Mouse (Mus musculus): ENCODE measurements at regions not wholly inside any gene's neighbourhood (a gene's known extent, or its start where the extent isn't known, plus 50 kb on each side); places are given as distances from the start of the nearest gene placed in this dataset.

DNA sequence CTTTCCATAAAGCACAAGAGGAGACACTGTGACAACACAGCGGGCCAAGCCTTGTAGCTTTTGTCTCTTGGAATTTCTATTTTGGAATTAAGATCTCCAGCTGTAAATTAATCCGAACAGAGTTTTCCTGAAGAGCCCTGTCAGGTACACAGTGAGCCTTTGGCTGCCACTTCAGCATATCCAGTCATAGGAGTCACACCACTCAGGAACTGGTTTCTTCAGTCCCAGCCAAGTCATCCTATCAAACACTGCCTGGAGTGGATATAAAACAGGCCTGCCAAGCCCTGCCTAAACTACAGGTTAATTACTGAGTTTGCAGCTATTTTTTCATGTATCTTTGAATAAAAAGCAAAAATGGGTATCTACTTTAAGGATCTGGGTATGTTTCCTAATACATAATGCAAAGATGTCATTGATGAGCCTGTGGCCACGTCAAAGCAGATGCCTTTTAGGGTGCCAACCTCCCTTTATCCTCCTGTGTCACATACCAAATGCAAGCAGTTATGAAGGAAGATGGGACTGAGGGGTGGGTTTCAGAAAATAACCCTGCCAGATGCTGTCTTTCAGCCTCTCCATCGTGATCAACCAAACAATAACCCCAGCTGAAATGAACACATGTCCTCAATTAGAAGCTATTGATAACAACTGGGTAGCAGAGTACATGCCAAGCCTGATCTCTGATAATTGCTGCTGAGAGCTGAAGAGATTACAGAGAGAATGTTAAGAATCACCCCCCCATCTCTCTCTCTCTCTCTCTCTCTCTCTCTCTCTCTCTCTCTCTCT lies 471.3 kb downstream of the Tm4sf1 start:
- H3K9ac ChIP-seq (ENCODE audit: low read depth, low read length): no peak overlapping the region
- H3K9me3 ChIP-seq (replicated peaks; ENCODE audit: low read length): no peaks in the 10 kb centered on the region
- H3K4me3 ChIP-seq (replicated peaks; ENCODE audit: low read depth, low read length): no peak overlapping the region
- WGBS: 76% methylated on average over 4 of the region's 4 CpGs
- no peak for ATAC-seq (replicated peaks; ENCODE audit: low FRiP score, low read depth)
- no peaks in the 10 kb centered on the region for H3K4me1 ChIP-seq (replicated peaks; ENCODE audit: insufficient read depth, low read length)
- no peak overlapping the region for H3K4me2 ChIP-seq (ENCODE audit: low read length)
- no peak overlapping the region for H3K27ac ChIP-seq
- DNase-seq (ENCODE audit: low spot score): no peak
- TF ChIP-seq CTCF (IDR thresholded peaks at IDR 0.05; ENCODE audit: low read depth): no peak
- no peaks in the 10 kb centered on the region for H3K27me3 ChIP-seq (ENCODE audit: insufficient read depth, low read length)
- no peaks in the 10 kb centered on the region for H3K36me3 ChIP-seq (ENCODE audit: insufficient read depth, low read length)

DNA sequence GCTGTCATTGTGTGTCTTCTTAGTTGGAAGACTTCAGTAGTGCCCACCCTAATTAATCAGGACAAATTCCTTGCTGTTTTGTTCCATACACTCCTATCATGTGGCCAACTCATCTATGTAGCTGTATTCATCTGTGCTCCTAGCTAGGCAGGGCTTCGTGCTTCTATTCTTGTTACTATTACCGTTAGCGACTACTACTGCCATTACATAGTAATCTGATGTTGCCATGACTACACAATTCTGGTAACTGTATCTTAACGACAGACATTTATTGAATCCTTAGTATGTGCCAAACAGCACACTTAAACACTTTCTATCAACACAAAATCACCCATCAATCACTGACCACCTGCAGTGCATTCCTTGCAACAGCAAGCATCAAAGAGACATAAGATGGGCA lies 477.6 kb downstream of the Tm4sf1 start:
- ATAC-seq (replicated peaks; ENCODE audit: low FRiP score, low read depth) (no peak), DNase-seq (ENCODE audit: low spot score) (no peak)
- no peak overlapping the region for H3K9ac ChIP-seq (ENCODE audit: low read depth, low read length)
- no peaks in the 10 kb centered on the region for H3K36me3 ChIP-seq (ENCODE audit: insufficient read depth, low read length)
- H3K27ac ChIP-seq: no peak overlapping the region
- no peak for TF ChIP-seq CTCF (IDR thresholded peaks at IDR 0.05; ENCODE audit: low read depth)
- no peaks in the 10 kb centered on the region for H3K9me3 ChIP-seq (replicated peaks; ENCODE audit: low read length)
- H3K4me2 ChIP-seq (ENCODE audit: low read length): no peak overlapping the region
- no peaks in the 10 kb centered on the region for H3K27me3 ChIP-seq (ENCODE audit: insufficient read depth, low read length)
- 90% methylated on average over 4 of the region's 4 CpGs for WGBS
- no peak overlapping the region for H3K4me3 ChIP-seq (replicated peaks; ENCODE audit: low read depth, low read length)
- H3K4me1 ChIP-seq (replicated peaks; ENCODE audit: insufficient read depth, low read length): no peaks in the 10 kb centered on the region

DNA sequence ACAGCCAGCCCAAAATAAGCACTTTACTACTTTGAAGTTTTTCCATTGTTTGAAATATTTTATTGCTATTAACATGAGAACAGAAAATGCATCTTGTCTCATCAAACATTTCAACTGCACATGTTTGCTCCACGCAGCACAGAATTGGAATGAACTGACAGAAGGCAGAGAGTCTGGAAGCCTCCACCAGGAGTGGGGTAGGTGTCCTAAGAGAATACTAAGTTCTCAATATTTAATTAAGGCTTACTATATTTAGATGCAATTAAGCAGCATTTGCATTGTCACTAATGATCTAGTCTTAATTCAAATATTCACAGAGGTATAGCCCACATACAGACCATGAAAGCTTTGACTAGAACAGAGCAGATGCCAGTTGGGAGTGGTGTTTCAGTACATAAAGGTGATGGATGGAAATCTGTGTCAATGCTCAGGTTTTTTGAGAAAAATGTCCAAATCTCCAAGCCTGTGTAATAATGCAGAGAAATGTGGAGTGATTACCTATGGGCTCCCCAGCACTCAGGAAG lies 491.2 kb downstream of the Tm4sf1 start:
- Histone ChIP-seq H3K4me1 (replicated peaks; ENCODE audit: insufficient read depth, low read length) (no peaks in the 10 kb centered on the region), H3K27me3 (ENCODE audit: insufficient read depth, low read length) (no peaks in the 10 kb centered on the region), H3K27ac (no peak overlapping the region), H3K4me3 (replicated peaks; ENCODE audit: low read depth, low read length) (no peak overlapping the region), H3K9me3 (replicated peaks; ENCODE audit: low read length) (no peaks in the 10 kb centered on the region; the same call in 1 of the 2 replicates), H3K4me2 (ENCODE audit: low read length) (no peak overlapping the region), H3K36me3 (ENCODE audit: insufficient read depth, low read length) (no peaks in the 10 kb centered on the region), H3K9ac (ENCODE audit: low read depth, low read length) (no peak overlapping the region)
- no peak for TF ChIP-seq CTCF (IDR thresholded peaks at IDR 0.05; ENCODE audit: low read depth)
- WGBS: 77% methylated on average over 1 of the region's 1 CpGs
- DNase-seq (ENCODE audit: low spot score) (no peak), ATAC-seq (replicated peaks; ENCODE audit: low FRiP score, low read depth) (no peak)

DNA sequence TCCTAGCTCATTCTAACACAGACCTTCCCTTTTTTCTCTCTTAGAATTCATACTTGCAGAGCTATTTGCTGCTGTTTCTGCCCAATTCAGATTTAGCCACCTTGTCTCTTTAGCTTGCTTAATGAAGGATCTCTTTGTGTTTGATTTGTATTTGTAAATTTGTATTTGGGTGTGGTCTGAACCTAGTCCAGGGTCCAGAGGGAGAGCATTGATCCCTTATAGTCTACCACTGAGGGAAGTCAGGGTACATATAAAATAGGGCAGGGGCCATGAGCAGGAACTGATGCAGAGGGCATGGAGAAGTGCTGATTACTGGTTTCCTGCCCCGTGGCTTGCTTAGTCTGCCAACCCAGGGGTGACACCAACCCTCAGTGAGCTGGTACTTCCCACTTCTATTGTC lies 508.7 kb downstream of the Tm4sf1 start:
- DNase-seq (ENCODE audit: low spot score): no peak
- H3K27ac ChIP-seq: no peak overlapping the region
- ATAC-seq (replicated peaks; ENCODE audit: low FRiP score, low read depth): no peak
- H3K4me1 ChIP-seq (replicated peaks; ENCODE audit: insufficient read depth, low read length): no peaks in the 10 kb centered on the region
- no peak for TF ChIP-seq CTCF (IDR thresholded peaks at IDR 0.05; ENCODE audit: low read depth)
- 44% methylated on average over 1 of the region's 1 CpGs for WGBS
- no peak overlapping the region for H3K9ac ChIP-seq (ENCODE audit: low read depth, low read length)
- no peak overlapping the region for H3K4me3 ChIP-seq (replicated peaks; ENCODE audit: low read depth, low read length)
- H3K27me3 ChIP-seq (ENCODE audit: insufficient read depth, low read length): no peaks in the 10 kb centered on the region
- H3K9me3 ChIP-seq (replicated peaks; ENCODE audit: low read length): no peaks in the 10 kb centered on the region
- H3K4me2 ChIP-seq (ENCODE audit: low read length): no peak overlapping the region
- no peaks in the 10 kb centered on the region for H3K36me3 ChIP-seq (ENCODE audit: insufficient read depth, low read length)

DNA sequence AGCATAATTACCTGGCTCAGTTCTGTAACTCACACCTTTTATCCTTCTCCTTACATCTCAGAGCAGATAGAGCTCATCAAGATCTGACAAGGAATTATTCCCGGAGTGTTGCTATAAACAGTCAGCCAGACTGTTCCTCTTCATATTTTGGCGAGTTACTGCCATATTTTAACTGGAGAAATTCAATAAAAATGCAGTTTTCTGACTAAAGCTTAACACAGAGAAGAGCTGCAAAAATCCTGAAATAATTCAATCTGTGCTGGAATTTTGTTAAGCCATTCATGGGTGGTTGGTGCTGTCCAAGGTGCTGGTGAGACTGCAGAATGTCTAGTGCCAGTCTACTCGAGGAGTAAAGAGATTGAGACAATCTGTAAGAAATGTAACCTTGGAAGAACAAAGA lies 512.6 kb downstream of the Tm4sf1 start:
- Histone ChIP-seq H3K4me2 (ENCODE audit: low read length) (no peak overlapping the region), H3K9ac (ENCODE audit: low read depth, low read length) (no peak overlapping the region), H3K36me3 (ENCODE audit: insufficient read depth, low read length) (no peaks in the 10 kb centered on the region), H3K4me3 (replicated peaks; ENCODE audit: low read depth, low read length) (no peak overlapping the region), H3K9me3 (replicated peaks; ENCODE audit: low read length) (no peaks in the 10 kb centered on the region), H3K27ac (no peak overlapping the region), H3K27me3 (ENCODE audit: insufficient read depth, low read length) (no peaks in the 10 kb centered on the region), H3K4me1 (replicated peaks; ENCODE audit: insufficient read depth, low read length) (no peaks in the 10 kb centered on the region)
- no peak for ATAC-seq (replicated peaks; ENCODE audit: low FRiP score, low read depth)
- DNase-seq (ENCODE audit: low spot score): peak; percentile 71
- TF ChIP-seq CTCF (IDR thresholded peaks at IDR 0.05; ENCODE audit: low read depth): no peak
- 36% methylated on average over 3 of the region's 3 CpGs for WGBS

DNA sequence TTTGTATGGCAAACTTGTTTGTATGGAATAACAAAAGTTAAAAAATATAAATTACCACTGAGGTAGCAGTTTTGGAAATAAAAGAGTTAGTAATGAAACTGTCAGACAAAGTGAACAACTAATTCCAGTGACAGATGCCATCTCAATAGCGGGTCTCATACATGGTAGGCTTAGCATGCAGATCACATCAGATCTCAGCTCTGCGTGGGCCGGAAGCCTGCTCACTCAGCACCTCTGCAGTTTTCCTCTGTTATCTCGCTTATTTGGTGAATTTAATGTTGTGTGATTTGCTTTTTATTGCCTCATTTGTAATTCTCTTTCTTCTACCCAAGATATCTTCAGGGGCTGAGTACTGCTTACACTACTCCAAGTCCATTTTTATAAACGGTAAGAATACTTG lies 527.9 kb downstream of the Tm4sf1 start:
- Histone ChIP-seq H3K9me3 (replicated peaks; ENCODE audit: low read length) (no peaks in the 10 kb centered on the region), H3K4me1 (replicated peaks; ENCODE audit: insufficient read depth, low read length) (no peaks in the 10 kb centered on the region), H3K27me3 (ENCODE audit: insufficient read depth, low read length) (no peaks in the 10 kb centered on the region), H3K4me3 (replicated peaks; ENCODE audit: low read depth, low read length) (no peak overlapping the region), H3K9ac (ENCODE audit: low read depth, low read length) (no peak overlapping the region), H3K4me2 (ENCODE audit: low read length) (no peak overlapping the region), H3K27ac (no peak overlapping the region), H3K36me3 (ENCODE audit: insufficient read depth, low read length) (no peaks in the 10 kb centered on the region)
- no peak for TF ChIP-seq CTCF (IDR thresholded peaks at IDR 0.05; ENCODE audit: low read depth)
- WGBS: 87% methylated on average over 5 of the region's 5 CpGs
- no peak for DNase-seq (ENCODE audit: low spot score)
- no peak for ATAC-seq (replicated peaks; ENCODE audit: low FRiP score, low read depth)

All from kidney, postnatal 0 days (tissue).